Mouse (Mus musculus) adrenal gland, adult 2 months (tissue): Measurements from ENCODE around the gene Ndufv3. TPM values are rescaled to one million over a fixed set of nuclear protein-coding genes. Genes with fewer than 3 reads are reported as not detected.
"Not testable (repeated sequence)": the region's sequence is repeated elsewhere in the genome, so short reads cannot be mapped to it uniquely, and the experiment has no call there.

ENCODE experiments used
- DNase-seq: peaks from one replicate; pipeline ENCODE4 v3.0.0; 2021
- polyA plus RNA-seq: library from polyadenylated mRNA; depleted of rRNA; stranded (reverse); fragments of >200 nt; gene quantifications from 2 replicates; pipeline ENCODE4 v1.2.3, GENCODE M21; 2012
- total RNA-seq, 2 experiments: library from RNA; stranded (reverse); gene quantifications; 2 replicates each; pipeline ENCODE4 v1.2.3; 2021

Ndufv3 gene
- total and polyA plus RNA-seq, 3 experiments = 84.6 to 552 (median 472) TPM

DNA sequence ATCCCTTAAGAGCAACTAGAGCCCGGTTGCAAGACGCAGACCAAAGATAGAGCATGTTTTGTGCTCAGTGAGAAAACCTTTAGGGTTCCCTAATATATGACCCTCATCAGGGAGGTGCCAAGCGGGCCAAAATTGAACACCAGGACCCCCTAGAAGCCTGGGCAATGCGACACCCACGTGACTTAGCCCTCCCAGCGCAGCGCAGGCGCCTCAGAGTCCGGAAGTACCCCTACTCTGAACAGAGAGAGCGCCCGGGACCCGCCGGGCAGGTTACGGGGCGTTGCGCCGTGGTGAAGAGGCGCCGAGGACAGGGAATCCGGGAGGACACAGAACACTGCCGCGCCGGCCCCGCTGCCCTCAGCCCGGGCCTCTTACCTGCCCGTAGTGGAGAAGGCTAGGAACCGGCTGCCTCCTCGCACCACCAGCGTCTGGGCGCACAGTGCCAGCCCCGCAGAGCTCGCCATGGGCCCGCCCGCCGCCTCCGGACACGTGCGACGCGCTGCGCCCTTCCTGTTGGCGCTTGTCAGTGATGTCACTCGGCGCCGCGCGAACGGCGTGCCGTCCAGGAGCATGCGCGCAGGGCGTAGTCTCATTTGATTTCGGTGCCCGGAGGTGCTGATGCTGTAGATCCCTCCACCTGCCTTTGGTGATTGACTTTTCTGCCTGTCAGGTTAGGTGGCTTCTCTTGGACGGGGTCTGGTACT, 8.0 kb upstream of the Ndufv3 start:
- peak; percentile 92 for DNase-seq

DNA sequence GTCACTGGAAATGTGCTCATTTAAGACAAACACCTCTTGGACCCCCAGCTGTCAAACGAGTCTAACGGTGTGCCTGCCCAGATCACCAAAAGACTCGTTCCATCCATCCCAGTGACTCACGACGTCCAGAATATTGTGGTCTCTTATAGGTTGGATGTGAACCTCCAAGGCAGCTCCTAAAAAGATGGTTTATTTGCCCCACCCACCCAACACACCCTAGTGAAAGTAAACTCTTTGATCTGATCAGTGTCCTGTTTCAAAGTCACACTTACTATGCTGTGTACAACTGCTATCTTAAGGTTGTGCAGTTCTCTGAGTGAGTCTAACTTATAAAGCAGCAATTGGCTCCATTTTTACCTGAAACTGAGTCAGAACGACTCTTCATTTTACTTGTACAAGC, 7.3 kb upstream of the Ndufv3 start:
- DNase-seq = no peak

DNA sequence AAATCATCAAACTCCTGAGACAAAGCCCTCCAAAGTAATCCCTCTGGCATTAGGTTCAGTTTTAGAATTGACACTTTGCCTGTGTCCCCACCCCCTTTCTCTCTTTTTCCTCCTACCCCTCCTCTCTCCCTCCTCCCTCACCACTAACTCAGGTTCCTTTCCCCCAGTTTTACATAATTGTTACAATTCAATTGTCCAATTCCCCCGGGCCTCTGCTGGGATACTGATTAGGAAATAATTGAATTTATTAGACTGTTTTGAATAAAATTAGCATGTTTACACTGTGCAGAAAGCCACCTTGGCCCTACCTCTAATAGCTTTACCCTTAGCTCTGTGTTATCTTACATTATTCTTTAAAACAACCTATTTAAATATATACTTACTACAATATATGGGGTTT, 5.2 kb upstream of the Ndufv3 start:
- DNase-seq = no peak

DNA sequence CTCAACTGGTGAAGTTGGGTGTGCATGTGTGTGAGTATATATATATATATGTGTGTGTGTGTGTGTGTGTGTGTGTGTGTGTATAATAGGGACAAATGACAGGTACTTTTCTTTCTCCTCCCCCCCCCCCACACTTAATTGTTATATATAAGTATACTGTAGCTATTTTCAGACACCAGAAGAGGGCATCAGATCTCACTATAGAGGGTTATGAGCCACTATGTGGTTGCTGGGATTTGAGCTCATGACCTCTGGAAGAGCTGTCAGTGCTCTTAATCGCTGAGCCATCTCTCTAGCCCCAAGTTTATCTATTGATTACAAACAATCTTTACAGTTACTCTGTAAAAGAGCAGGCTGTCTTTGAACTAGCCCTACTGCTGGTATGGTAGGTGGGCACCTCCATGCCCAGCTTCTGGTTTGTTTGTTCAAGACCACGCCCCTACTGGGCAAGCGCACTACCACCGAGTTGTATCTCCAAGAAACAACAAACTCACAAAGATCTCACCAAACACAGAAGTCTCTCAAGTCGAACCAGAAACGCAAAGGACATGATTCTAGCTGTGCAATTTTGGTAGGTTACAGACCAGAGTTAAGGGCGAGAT, 470 bp upstream of the Ndufv3 start:
- DNase-seq = no peak

DNA sequence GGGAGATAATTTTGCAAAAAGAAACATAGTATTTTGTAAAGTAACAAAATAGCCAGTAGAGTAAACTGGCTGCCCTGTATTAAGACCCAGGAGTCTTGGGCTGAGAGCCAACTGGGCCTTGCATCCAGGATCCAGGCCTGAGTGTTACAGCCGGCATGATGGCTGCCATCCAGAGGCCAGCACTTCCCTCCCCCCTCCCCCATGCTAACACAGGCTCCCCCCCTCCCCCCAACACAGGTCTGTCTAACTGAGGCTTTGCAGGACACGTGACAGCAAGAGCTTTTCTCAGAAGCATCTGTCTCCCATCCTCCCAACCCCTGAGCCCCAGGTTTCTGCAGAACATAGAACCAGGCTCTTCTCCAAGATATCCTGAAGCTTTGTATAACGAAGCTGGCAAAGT, 980 bp downstream of the Ndufv3 start:
- peak; percentile 66 for DNase-seq

DNA sequence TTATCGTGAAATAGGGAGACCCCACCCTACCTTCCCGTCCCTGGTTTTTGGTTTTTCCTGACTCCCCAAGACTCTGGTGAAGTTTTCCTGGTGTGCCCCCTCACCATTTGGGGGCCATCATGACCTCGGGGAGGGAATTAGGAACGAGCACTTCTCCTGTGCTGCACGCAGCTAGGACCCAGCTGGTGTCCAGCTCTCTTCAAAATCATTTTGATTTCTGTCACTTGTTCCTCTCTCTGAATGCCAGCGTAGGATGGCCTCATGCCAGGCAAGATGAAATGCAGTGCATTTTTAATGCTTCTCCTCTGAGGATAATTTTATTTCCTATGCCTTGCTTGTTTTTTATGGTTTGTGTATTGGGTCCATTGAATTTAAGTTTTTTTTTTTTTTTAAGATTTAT, 2.0 kb downstream of the Ndufv3 start:
- DNase-seq = no peak

DNA sequence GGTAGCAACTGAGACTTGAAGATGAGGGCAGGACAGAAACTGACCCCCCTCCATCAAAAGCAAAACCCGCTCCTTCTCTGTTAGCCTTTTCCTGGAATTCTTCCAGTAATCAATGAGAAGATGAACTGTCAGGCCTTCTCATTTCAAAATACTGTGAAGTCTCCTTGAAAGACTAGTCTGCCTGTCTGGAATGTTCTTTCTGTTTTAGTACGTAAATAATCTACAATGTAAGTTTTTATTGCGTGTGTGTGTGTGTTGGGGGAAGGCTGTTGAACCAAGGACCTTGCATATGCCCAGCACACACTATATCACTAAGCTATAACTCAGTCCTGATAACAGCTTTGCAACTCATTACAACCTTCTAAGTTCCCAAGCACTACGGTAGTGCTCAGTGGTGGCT, 5.2 kb downstream of the Ndufv3 start:
- no peak for DNase-seq

DNA sequence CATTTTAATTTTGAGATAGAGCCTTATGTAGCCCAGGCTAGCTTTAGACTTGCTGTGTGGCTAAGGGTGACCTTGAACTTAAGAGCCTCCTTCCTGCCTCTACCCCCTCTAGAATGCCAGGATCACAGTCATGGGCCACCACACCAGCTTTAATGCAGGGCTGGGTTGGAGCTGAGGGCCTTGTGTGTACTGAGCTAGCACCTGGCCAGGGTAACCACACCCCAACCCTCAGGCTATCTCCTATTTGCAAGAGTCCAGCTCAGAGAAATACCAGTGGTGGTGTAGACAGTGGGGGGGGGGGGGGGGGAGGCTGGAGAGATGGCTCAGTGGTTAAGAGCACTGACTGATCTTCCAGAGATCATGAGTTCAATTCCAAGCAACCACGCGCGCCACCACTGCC, 5.9 kb downstream of the Ndufv3 start:
- no peak for DNase-seq

DNA sequence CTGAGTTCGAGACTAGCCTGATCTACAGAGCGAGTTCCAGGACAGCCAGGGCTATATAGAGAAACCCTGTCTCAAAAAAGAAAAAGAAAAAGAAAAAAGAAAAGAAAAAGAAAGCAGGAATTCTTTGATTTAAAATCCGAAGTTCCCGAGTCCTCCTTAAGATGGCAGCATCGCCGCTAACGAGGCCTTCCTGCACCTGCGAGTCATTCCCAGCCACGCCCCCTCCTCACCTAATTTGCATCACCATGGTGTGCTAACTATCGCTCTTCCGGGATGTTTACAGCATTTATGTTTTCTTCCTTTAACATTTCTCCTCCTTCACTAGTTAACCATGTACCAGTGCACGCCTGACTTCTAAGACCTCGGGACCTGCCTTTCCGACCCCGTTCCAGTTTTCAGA, 9.4 kb downstream of the Ndufv3 start:
- DNase-seq = no peak

DNA sequence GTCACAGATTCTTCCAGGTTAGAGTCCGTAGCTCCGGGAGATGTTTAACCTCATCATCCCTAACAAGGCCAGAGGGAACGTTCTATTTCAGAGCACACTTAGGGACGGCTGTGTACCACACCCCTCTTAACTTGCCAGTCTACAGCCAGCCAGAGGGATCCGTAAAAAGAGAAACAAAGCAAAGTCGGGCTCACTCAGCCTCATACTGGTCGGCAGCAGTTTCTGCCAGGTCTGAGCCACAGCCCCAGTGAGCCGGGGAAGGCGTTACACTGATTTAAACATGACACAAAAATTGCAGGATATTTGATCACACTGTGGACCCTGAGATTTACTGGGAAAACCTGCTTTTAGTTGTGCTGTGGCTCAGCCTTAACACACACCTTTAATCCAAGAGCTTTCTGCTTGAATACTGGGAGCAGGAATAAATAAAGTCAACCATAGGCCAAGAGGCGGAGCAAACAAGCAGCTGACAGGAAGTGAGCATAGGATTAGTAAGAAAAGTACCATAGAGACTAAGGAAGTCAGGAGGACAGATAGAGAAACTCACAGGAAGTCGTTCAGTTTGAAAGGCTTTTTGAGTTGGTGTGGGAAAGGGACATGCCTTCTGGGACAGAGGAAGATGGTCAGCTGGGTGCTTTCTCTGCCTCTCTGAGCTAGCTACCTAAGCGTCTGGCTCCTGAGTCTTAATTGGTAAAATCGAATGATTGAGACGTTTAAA, 11.7 kb downstream of the Ndufv3 start:
- no peak for DNase-seq

DNA sequence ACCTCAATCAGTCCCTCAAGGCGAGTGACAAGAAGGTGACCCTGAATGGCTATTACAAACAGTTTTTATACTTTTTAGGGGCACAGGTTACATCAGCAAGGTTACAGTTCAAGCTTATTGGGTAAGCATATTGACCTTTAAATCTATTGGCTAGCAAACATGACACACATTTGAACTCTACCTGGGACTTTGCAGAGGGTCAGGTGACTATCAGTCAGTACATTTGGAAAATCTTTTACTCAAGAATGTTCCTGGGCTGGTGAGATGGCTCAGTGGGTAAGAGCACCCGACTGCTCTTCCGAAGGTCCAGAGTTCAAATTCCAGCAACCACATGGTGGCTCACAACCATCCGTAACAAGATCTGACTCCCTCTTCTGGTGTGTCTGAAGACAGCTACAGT, 12.4 kb downstream of the Ndufv3 start:
- DNase-seq = not testable (repeated sequence)

DNA sequence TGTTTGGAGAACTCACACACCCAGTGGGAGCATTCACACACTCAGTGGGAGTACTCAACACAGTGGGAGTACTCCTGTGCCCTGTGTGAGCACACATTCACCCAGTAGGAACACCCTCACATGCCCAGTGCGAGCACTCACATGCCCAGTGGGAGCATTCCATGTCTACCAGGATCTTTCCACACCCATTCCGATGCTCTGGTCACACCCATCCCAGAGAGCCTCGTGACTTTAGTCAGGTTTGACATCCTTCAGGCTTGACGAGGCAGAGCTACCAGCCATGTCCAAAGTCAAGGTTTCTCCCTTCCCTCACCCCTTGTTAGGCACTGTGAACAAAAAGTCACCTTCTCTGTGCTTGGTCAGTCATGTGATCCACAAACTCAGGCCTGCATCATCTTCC, 15.4 kb downstream of the Ndufv3 start:
- no peak for DNase-seq

DNA sequence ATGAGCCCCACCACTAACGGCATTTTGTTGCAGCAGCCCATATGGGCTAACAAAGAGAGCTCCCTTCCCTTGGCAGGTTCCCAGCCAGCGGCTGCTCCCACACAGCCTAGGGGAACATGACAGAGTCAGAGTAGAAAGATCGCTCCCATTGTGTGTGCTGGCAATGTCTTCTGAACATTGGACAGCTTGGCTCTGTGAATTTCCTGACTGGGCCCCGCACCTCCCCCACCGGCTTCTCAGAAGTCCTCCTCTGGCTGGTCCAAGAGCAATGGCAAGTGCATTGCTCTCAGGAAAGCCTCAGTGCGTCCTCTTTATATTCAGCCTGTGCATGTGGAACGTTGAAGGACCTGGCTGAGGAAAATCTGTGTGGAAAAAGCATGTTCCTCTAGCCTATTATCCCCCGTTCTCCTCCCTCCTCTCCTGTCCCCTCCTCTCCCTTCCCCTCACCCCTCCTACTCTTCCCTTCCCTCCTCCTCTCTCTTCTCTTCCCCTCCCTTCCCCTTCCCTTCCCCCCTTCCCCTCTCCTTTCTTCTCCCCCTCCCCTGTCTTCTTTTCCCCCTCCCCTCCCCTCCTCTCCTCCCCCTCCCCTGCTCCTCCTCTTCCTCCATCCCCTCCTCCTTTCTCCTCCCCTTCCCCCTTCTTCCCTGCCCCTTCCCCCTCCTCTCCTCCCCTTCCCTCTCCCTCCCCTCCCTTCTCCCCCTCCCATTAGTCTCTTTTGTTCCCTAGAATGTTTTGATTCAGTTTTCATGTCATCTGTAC, 16.1 kb downstream of the Ndufv3 start:
- peak; percentile 40 for DNase-seq

DNA sequence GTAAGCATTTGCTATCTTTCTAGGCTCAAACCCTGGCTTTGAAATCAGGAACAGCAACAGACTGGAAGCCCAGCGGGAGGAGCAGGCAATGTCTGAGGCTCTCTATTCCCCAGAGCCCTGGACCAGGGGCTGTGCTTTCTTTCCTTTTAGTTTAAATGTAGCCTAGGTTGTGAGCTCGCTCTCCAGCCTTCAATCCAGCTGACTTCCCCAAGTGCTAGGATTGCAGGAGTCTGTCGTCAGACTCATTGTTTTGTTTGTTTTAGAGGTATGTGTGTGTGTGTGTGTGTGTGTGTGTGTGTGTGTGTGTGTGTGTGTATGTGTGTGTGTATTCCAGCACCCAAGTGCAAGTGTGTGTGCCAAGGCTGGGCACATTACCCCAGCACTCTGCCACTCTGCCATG, 20.2 kb downstream of the Ndufv3 start:
- no peak for DNase-seq

DNA sequence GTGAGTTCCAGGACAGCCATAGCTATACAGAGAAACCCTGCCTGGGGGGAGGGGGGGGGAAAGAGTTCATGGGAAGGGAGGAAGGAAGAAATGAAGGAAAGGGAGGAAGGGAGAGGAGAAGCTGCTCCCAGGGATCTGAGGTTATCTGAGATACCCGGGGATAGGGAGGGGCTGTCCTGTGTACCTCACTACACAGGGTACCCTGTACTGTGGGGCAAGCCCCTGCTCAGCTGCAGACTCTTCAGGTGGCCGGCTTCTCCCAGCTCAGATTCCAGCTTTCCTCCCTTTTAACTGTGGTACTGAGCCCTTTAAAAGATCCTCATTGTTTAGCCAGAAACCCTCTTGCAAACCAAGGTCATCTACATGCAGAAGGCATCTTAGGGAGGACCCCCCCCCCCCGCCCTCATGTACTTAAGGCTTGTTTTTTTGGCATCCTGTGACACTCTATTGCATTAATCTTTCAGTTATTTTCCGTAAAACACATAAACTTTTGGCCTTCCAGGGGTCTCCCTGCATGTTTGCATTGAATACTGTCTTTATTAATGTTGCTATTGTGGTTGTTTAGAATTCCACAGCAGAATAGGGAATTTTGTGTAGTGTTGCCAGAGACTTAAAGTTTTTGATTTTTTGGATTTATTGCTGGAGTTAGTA, 21.0 kb downstream of the Ndufv3 start:
- no peak for DNase-seq

DNA sequence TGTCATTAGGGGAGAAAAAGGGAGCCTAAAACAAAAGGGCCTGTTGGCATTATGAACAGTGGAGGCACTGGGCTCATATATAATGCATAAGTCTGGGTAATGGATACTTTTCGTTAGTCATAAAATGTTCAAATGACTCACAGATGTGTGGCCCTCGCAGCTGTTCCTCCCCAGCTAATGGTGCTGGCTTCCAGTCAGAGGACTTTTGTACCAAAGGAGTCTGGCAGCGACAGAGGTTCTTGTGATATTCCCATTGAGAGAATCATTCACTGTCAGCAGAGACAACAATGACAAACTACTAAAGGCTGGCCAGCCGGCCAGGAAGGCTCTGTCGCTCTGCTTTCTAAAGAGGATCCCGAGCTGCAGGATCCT, 21.5 kb downstream of the Ndufv3 start:
- peak; percentile 69 for DNase-seq

DNA sequence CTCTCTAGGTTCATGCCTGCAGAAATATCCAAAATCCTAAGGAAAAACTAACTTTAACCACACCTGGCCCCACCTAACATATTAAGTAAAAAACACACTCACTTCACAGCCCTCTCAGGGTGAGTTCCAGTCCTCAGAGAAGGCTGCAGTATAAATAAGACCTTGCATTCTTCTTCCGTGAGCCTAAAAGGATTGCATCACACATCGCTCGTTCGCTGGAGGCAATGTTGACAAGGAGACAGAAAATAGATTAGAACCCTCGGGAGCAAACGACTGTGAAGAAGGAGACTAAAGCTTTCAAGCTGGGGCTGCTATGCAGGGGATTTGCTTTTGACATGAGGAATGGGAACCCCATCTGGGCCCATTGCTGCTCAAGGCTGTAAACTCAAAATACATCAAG, 23.7 kb downstream of the Ndufv3 start:
- peak; percentile 53 for DNase-seq

DNA sequence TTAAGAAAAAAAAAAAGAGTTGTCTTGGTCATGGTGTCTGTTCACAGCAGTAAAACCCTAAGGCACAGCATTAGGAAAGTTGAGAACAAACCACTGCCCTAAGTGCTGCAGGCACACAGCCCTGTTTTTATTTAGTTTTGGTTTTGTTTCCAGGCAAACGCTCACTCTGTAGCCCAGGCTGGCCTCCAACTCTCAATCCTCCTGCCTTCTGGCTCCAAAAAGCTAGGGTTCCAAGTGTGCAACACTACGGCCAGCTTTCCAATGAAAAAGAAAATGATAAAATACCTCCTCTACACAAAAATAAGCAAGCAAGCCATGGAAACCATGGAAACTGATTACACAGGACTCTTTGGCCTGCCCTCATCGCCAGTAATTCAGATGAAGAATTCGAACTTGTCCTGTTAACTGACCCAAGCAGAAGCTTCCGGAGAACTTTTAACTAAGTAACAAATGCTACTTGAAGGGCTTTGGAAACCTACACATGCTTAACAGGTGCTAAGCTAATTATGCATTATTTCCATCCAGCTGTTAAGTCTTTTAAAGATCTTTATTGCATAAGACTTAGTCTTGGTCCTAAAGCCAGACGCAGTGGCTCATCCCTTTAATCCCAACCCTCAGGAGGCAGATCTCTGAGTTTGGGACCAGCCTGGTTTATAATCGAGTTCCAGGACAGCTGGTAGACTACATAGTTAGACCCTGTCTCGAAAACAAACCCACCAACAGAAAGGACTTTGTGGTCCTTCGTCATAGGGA, 26.7 kb downstream of the Ndufv3 start:
- no peak for DNase-seq

DNA sequence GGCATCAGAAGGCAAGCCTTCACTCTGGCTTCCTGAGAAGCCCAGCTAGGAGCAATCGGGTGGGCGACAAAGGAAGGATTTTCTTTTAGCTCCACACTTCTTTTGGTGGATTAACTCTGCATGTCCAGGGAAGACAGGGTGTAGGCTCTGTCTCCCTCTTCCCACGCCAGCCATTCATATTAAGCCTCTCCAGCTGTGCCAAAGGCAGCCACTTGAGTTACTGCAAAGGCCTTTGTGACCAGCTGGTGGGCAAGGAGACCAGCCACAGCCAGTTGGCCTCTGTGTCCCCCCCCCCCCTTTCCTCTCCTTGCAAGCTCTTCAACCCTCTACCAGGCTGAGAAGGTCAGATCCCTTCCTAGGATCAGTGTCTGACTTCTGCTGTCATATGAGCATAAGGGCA, 28.1 kb downstream of the Ndufv3 start:
- no peak for DNase-seq

DNA sequence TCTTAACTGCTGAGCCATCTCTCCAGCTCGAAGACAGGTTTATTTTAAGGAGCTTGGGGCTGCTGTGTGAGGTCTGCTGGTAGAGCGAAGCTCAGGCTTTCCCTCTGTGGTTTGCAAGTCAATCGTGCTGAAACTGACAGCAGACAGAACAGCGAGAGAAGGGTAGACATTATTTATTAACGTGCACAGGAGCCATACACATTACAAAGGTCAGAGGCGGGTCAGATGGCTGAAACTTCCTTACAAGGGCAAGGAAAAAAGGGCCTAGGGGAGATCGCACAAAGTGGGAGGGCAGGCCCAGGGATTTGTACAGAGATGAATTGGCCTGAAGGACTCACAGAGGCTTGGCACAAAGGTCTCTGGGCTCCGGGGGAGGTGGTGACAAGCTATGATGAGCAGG, 29.5 kb downstream of the Ndufv3 start:
- DNase-seq = no peak

DNA sequence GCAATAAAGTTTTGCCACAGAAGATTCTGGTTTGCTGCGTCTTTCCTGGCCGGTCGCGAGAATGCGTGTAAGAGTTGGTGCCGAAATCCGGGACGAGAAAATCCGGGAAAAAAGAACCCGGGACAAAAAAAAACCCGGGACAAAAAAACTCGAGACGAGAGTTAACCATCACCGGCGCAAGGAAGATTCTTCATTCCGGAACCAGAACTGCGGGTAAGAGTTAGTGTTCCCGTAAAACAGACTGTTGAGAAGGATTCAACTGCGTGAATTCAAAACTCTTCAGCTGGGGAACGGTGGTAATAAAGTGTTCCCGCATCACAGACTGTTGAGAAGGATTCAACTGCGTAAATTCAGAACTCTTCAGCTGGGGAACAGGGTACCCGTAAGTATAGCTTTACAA, 32.7 kb downstream of the Ndufv3 start:
- DNase-seq = not testable (repeated sequence)

DNA sequence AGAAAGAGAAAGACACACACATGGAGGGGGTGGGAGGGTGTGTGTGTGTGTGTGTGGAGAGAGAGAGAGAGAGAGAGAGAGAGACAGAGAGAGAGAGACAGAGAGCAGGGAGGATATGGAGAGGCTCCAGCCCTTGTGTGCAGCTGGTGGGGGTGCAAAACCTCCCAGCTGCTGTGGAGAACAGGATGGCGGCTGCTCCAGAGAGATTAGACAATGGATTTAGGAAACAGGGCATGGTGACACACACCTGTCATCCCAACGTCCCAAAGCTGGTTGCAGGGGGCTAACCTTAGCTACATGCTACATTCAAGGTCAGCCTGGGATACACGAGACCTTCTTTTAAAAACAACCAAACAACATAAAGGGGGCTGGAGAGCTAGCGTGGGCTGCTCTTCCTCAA, 36.3 kb downstream of the Ndufv3 start:
- DNase-seq = no peak
